Mouse (Mus musculus) layer of hippocampus, postnatal 25 days (tissue): ENCODE measurements at regions not wholly inside any gene's neighbourhood (a gene's known extent, or its start where the extent isn't known, plus 50 kb on each side); places are given as distances from the start of the nearest gene placed in this dataset.

ENCODE experiments used
- DNase-seq, 2 experiments: peaks; one replicate each; pipeline ENCODE4 v3.0.0; 2022; ENCODE audit warnings: mixed read lengths in 2 of 2, low spot score in 1 of 2; ENCODE audit errors: extremely low spot score in 1 of 2
- microRNA-seq, 2 experiments: library from miRNA; unstranded; fragments of <30 nt; microRNA quantifications; one replicate each; pipeline ENCODE4 v1.2.0; 2021

DNA sequence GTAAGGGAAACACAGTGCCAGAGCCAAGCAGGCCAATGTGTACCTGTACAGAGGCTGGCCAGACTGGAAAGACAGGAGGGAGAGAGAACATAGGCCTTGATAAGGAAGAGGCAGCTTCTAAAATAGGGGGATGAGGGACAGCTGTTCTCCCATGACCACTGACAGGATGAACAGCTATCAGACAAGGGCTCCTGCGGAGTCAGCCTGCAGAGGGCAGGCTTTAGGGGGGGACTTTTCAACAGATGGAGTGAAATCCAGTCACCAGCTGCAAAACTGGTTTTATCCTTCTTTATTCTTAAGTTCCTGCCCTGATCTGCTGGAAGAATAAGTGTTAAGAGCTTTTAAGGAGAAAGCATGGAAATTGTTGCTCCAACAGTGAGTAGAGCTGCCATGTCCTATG is 665.6 kb downstream of the Bcl11a start:
- DNase-seq: no peak

DNA sequence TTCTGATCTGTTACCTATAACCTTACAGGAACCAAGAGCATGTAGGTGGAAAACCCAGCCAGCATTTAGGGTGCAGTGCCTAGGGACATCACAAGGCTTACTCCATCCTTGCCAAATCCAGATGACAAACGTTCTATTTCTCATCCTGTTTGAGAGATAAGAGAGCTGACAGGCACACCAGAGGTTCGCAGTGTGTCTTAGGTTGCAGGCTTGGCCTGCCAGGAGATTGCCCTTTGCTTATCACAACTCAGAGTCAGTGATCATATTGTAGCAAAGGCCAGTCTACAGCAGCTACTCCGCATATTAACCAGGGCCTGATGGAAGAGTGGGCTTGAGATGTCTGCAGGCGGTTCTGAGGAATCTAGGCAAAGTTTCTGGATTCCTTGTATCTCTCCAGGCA is 668.0 kb downstream of the Bcl11a start:
- DNase-seq: no peak

DNA sequence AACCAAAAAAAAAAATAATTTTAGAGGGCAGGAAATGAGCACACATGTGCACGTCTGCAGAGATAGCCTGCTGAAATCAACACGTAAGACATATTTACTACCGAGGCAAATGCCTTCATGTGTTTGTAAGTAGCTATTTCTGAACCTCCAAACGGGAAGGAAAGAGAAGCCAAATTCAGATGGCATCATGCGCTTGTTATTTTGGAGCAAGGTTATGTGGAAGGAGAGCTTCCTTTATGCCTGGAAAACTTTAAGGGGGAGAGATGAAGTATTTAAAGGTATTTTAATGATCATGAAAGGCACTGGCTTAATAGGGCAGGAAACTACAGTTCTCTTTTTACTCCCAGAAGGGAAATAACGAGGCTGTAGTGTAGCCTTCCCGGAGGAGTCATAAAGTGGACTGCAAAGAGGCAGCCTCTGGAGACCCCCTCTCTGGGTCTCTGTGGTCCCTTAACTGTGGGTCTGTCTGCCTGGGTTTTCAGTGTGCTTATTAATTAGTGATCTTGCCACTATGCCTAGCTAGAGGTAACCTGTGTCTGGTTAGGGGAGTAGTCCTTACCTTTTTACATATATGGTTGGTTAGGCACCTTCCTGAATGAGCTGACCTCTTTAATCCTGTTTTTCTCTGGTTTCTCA is 672.4 kb downstream of the Bcl11a start:
- no peak for DNase-seq

DNA sequence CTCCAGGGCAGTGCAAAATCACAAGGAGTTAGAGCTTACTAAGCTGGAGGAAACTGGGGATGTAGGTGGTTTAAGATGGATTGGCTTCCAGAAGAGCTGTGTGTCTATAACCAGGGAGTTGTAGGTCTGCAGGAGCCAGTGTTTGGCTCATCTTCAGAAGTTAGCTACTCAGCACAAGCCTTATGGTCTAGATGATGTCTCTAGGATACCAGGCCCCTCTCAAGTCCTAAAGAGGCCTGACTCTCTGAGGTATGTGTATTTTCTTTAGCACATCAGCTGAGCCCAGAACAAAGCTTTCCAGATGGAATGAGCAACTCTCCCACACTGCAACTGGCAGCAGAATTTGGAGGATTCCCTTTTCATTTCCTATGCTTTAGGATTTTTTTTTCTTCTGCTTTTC is 680.3 kb downstream of the Bcl11a start:
- DNase-seq: no peak

- no peak for DNase-seq
Observed at GRCm38 (mm10) chr11:24783470-24783869, 705.6 kb downstream of the Bcl11a start.

- DNase-seq: no peak
Observed at GRCm38 (mm10) chr11:24789120-24789519, 711.3 kb downstream of the Bcl11a start.

DNA sequence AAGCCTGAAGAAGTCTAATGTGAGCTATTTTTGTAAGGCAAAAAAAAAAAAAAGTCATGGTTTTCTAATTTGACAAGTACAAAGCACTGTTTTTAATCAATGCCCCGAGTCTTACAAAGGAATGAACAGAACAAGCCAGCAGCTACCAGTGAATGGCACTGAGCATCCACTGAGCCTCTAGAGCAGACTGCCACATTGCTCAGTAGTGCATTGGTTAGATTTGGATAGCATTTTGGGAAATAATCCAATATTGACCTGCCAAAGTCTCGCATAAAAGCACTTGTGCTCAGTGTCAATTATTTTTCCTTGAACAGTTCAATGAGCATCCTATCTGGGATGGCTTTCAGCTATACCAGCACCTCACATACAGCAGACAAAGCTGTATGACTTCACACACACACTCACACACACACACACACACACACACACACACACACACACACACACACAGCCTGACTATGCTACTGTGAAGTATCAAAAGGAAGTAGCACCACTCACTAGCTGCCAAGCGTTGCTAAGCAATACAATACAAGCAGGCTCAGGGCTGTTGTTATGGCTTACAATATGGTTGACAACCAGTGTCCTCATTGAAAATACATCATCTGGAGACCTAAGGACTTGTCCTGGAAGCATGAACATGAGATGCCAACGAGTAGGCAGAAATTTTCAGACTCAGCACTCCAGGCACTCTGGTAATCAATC is 717.8 kb downstream of the Bcl11a start:
- no peak for DNase-seq

GRCm38 (mm10) chr11:24804623-24805023 is 726.8 kb downstream of the Bcl11a start:
- DNase-seq: no peak

GRCm38 (mm10) chr11:24829578-24830401 is 751.9 kb downstream of the Bcl11a start:
- DNase-seq: no peak

- DNase-seq: no peak
Observed at GRCm38 (mm10) chr11:24830484-24830883, 752.6 kb downstream of the Bcl11a start.

DNA sequence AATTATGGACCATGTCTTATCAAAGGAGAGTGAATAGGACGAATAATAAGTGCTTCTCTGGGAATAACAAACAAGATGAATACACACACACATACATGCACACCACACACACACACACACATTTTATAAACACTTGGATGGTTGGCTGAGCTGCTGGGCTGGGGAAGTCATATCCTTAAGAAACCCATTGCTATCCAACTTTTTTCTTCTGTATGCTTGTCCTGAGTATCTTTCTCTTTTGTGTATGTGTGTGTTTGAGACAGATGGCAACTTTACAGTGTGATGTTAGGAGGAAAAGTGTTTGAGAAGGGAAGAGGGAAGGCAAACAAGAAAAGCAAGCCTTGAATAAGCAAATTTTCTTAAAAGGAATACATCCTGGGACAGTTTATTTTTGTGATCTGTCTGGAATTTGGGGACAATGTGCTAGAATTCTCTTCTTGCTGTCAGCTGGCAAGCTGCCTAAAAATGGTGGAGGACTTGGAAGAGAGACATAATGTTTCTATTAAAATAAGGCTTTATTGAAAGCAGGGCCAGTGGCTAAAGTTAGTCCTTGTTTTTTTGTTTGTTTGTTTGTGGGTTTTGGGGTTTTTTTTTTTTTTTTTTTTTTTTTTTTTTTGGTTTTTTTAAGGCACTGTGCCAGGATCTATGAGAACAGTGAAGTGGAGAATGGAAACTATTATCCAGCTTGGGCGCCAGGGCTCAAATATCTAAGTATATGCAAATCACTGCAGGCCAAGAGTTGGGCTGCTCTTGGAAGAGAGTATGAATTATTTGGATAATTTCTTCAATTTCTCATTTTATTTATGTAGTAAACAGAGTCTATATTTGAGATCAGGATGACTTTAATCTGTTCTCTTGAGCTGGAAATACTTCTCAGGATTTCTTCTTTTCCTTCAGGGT is 766.2 kb downstream of the Bcl11a start:
- DNase-seq: no peak

DNA sequence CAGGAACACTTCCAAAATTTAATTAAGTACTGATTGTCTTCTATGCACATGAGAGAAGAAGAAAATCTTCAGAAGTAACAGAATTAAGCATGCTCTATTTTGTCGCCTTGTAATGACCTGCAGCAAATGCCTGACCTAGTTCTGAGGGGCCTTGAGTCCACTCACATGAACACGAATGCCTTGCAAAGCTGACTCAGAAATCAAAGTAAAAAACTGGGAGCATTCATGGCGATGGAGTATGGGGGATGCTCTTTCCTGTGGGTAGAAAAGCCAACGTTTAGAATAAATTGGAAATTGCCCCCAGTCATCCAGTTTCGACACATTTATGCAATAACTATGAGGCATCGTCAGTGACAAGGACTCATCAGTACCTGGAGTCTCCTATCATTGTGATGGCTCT is 779.1 kb downstream of the Bcl11a start:
- DNase-seq: no peak

- DNase-seq: no peak
Observed at GRCm38 (mm10) chr11:24864637-24865036, 786.8 kb downstream of the Bcl11a start.

DNA sequence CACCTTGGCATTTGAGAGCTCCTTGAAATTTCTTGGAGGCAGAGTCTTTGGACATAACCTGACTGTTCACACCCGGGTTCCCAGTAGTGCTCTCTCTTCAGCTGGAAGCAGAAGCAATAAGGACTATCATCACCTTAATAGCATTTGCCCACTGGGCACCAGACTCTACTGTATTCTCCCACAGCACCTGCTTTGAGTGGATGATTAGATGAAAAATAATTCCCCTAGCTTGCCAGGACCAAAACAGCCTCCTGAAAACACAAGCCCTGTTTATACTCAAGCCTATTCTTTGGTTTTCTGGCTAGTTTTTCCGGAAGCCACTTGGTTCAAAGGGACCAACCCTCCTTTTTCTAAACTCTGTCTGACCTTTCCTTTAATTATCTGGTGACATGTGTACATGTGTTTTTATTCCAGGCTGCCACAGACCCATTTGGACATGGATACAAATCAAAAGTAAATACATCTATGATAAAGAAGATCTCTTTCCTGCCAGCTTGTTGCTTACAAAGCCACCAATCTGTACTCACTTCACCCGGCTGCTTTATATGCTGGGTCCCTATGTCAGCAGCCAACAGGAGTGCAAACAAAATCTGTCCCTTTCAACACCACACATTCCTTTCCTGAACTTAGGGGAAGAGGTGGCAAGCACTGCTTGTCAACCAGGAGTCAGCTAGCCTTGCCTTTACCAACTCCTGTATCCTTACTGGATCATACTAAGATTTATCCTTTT is 787.4 kb downstream of the Bcl11a start:
- DNase-seq: no peak

Small RNAs in the stretch of these regions (microRNA-seq; reads per million reads assigned to microRNA genes)
- gene Gm25507: 0 reads per million in 2 experiments
